Mouse (Mus musculus) kidney, postnatal 0 days (tissue): ENCODE measurements around the gene Tbc1d17. TPM values are rescaled to one million over a fixed set of nuclear protein-coding genes. Genes with fewer than 3 reads are reported as not detected.

ENCODE experiments used
- ATAC-seq: fragments of 200-750 bp; cut with Nextera tagmentation; replicated peaks from 2 replicates; pipeline ENCODE4 v1.8.0; 2017; ENCODE audit warnings: low read depth, moderate number of reproducible peaks, moderate TSS enrichment, moderate library complexity; ENCODE audit not compliant: low FRiP score
- DNase-seq: peaks from one replicate; pipeline ENCODE4 v3.0.0-alpha.2; 2016; ENCODE audit warnings: low spot score
- H3K27ac ChIP-seq: fragments of 300-500 bp; sonication (generic); 2 replicates; pipeline ENCODE4 v1.5.1; 2014; ENCODE audit warnings: mild to moderate bottlenecking
- H3K27me3 ChIP-seq: fragments of 300-500 bp; sonication (generic); 2 replicates; pipeline ENCODE4 v1.6.1; 2014; ENCODE audit warnings: low read length, mixed read lengths; ENCODE audit not compliant: insufficient read depth
- H3K36me3 ChIP-seq: fragments of 300-500 bp; sonication (generic); 2 replicates; pipeline ENCODE4 v1.6.1; 2014; ENCODE audit warnings: low read length, mixed read lengths; ENCODE audit not compliant: insufficient read depth
- H3K4me1 ChIP-seq: fragments of 300-500 bp; sonication (generic); replicated peaks from 2 replicates; pipeline ENCODE4 v1.6.1; 2014; ENCODE audit warnings: antibody characterized with exemption, low read length, mixed read lengths; ENCODE audit not compliant: insufficient read depth
- H3K4me2 ChIP-seq: fragments of 300-500 bp; sonication (generic); 2 replicates; pipeline ENCODE4 v1.6.1; 2014; ENCODE audit warnings: mild to moderate bottlenecking, low read length, moderate library complexity, mixed read lengths
- H3K4me3 ChIP-seq: fragments of 300-500 bp; sonication (generic); replicated peaks from 2 replicates; pipeline ENCODE4 v1.5.1; 2014; ENCODE audit warnings: low read depth, low read length
- H3K9ac ChIP-seq: fragments of 300-500 bp; sonication (generic); 2 replicates; pipeline ENCODE4 v1.6.1; 2014; ENCODE audit warnings: low read depth, low read length
- H3K9me3 ChIP-seq: fragments of 300-500 bp; sonication (generic); replicated peaks from 2 replicates; pipeline ENCODE4 v1.6.1; 2016; ENCODE audit warnings: low read length, inconsistent platforms, mixed read lengths
- CTCF ChIP-seq: IDR thresholded peaks from 2 replicates; pipeline ENCODE4 v1.5.1; 2016; ENCODE audit warnings: antibody characterized with exemption, low read depth, mild to moderate bottlenecking, moderate library complexity
- WGBS: fragments of 180-500 bp; shearing (Covaris S2); extraction: QIAGEN DNeasy Blood & Tissue Kit; methylation state at CpG from one replicate; pipeline ENCODE4 v1.1.7; 2014; 5-methylcytosine and 5-hydroxymethylcytosine counted together
- polyA plus RNA-seq: library from polyadenylated mRNA; unstranded; fragments of >200 nt; fragmentation: Nextera tagmentation; extraction: Ambion mirVana; gene quantifications from 2 replicates; pipeline ENCODE4 v1.2.1, GENCODE M21; 2015

The Tbc1d17 gene
- polyA plus RNA-seq, 1 experiment from 2014 or later, result 87.0 TPM

GRCm38 (mm10) chr7:44841825-44842463 is 6.9 kb downstream of the Tbc1d17 start:
- no peak for DNase-seq
- Histone ChIP-seq H3K9ac (no peak overlapping the region), H3K9me3 (no peaks in the 10 kb centered on the region), H3K4me1 (peaks cover 10% of the 10 kb centered on the region), H3K4me2 (no peak overlapping the region), H3K27me3 (no peaks in the 10 kb centered on the region), H3K36me3 (peaks cover 46% of the 10 kb centered on the region), H3K27ac (no peak overlapping the region), H3K4me3 (no peak overlapping the region)
- ATAC-seq, result no peak
- TF ChIP-seq CTCF, result no peak
- WGBS, result 85% methylated on average over 8 of the region's 8 CpGs

DNA sequence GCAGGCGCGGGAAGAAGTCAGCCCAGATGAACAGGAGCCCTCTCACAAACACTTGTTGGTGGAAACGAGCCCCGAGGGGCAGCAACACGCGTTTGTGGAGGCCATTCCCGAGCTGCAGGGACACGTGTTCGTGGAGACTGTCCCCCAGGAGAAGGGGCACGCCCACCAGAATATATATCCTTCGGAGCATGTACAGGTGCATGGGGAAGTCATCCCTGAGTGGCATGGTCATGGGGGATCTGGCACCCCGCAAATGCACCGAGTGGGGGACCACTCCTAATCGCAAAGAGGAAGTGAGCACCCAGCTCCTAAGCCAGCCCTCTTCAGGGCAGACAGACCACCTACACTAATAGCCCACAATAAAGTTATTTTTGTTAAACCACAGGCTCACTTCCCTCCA is 8.5 kb downstream of the Tbc1d17 start:
- no peak overlapping the region for H3K4me3 ChIP-seq
- H3K27ac ChIP-seq, result no peak overlapping the region
- 59% methylated on average over 14 of the region's 14 CpGs for WGBS
- H3K9me3 ChIP-seq, result no peaks in the 10 kb centered on the region
- TF ChIP-seq CTCF, result no peak
- H3K4me1 ChIP-seq, result peaks cover 18% of the 10 kb centered on the region
- H3K27me3 ChIP-seq, result no peaks in the 10 kb centered on the region
- H3K9ac ChIP-seq, result no peak overlapping the region
- ATAC-seq (no peak), DNase-seq (no peak)
- no peak overlapping the region for H3K4me2 ChIP-seq
- peaks cover 34% of the 10 kb centered on the region for H3K36me3 ChIP-seq

DNA sequence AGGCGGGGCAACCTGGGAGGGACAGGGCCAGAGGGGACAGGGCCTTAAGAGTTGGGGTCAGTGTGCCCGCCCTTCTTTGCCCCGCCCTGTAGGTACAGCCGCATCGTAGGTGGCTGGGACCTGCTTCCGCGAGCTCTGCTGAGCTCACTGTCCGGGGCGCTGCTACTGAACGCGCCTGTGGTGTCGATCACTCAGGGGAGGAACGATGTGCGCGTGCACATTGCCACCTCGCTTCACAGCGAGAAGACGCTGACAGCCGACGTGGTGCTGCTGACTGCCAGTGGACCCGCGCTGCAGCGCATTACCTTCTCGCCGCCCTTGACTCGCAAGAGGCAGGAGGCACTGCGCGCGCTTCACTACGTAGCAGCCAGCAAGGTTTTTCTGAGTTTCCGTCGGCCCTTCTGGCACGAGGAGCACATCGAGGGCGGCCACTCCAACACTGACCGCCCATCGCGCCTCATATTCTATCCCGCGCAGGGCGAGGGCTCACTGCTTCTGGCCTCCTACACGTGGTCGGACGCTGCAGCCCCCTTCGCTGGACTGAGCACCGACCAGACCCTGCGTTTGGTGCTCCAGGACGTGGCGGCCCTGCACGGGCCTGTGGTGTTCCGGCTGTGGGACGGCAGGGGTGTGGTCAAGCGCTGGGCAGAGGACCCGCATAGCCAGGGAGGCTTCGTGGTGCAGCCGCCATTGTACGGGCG is 9.2 kb downstream of the Tbc1d17 start:
- Histone ChIP-seq H3K36me3 (peaks cover 26% of the 10 kb centered on the region), H3K9ac (peak overlapping the region; percentile 41; the same call in 1 of the 2 replicates), H3K27ac (no peak overlapping the region), H3K4me3 (peak overlapping the region; percentile 12; the same call in 1 of the 2 replicates), H3K27me3 (no peaks in the 10 kb centered on the region), H3K9me3 (no peaks in the 10 kb centered on the region), H3K4me1 (peaks cover 18% of the 10 kb centered on the region), H3K4me2 (peak overlapping the region; percentile 53)
- 2% methylated on average over 58 of the region's 58 CpGs for WGBS
- no peak for TF ChIP-seq CTCF
- peak; percentile 39 for ATAC-seq
- peak; percentile 49 for DNase-seq

DNA sequence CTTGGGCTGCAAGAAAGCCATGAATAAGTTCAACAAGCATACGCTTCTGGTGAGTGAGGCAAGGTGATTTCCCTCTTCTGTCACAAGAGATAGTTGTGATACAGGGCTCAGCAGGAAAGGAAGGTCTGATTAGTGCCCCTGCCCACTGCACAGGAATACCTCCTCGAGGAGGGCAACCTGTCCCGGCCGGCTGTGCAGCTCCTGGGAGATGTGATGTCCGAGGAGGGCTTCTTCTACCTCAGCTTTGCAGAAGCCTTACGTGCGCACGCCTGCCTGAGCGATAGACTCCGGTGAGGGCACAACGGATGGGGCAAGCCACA is 9.7 kb downstream of the Tbc1d17 start:
- Histone ChIP-seq H3K9ac (no peak overlapping the region), H3K27me3 (no peaks in the 10 kb centered on the region), H3K4me1 (peaks cover 18% of the 10 kb centered on the region), H3K9me3 (no peaks in the 10 kb centered on the region), H3K4me2 (peak overlapping the region; percentile 53), H3K27ac (no peak overlapping the region), H3K4me3 (peak overlapping the region; percentile 12; the same call in 1 of the 2 replicates), H3K36me3 (peaks cover 21% of the 10 kb centered on the region)
- WGBS, result 28% methylated on average over 11 of the region's 11 CpGs
- TF ChIP-seq CTCF, result no peak
- DNase-seq (no peak), ATAC-seq (no peak; the same call in 1 of the 2 replicates)

DNA sequence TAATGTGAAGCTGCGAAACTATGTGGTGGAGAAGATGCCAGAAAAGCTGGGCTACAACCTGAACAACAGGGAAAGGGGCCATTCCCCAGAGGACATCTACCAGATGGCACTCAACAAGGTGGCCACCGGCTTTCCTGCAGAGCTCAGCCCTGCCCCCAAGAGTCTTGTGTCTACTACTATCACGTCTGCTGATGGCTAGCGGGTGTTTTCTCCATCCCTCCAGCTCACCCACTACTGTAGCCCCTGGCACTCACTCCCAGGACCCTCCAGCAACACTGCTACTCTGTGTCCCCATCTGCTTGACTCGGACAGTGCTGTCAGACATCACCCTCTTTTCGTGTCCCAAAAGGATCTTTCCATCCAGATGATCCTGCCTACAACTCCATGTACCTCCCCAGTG is 10.8 kb downstream of the Tbc1d17 start:
- H3K4me3 ChIP-seq, result no peak overlapping the region
- peaks cover 18% of the 10 kb centered on the region for H3K4me1 ChIP-seq
- no peak for TF ChIP-seq CTCF
- H3K9me3 ChIP-seq, result no peaks in the 10 kb centered on the region
- ATAC-seq (no peak), DNase-seq (no peak)
- no peak overlapping the region for H3K27ac ChIP-seq
- H3K27me3 ChIP-seq, result no peaks in the 10 kb centered on the region
- 85% methylated on average over 6 of the region's 6 CpGs for WGBS
- H3K36me3 ChIP-seq, result peaks cover 10% of the 10 kb centered on the region
- no peak overlapping the region for H3K9ac ChIP-seq
- no peak overlapping the region for H3K4me2 ChIP-seq

- Histone ChIP-seq H3K9ac (no peak overlapping the region), H3K27me3 (no peaks in the 10 kb centered on the region), H3K9me3 (no peaks in the 10 kb centered on the region), H3K4me2 (no peak overlapping the region), H3K4me3 (no peak overlapping the region), H3K27ac (no peak overlapping the region), H3K36me3 (peaks cover 4% of the 10 kb centered on the region), H3K4me1 (peaks cover 18% of the 10 kb centered on the region)
- ATAC-seq, result no peak
- 79% methylated on average over 9 of the region's 9 CpGs for WGBS
- DNase-seq, result no peak
- TF ChIP-seq CTCF, result no peak
Observed at GRCm38 (mm10) chr7:44836423-44837053, 12.3 kb downstream of the Tbc1d17 start.
